Mouse (Mus musculus) bone marrow macrophage, adult 2 months (primary cell): Measurements from ENCODE around the gene Ints14.

Experiments
- CTCF ChIP-seq: IDR thresholded peaks from 2 replicates; pipeline ENCODE4 v1.5.1; 2012; ENCODE audit warnings: low read depth, mild to moderate bottlenecking, low read length, moderate library complexity
- POLR2A ChIP-seq: IDR thresholded peaks from 2 replicates; pipeline ENCODE4 v1.6.1; 2012; ENCODE audit warnings: mild to moderate bottlenecking, low read depth, low read length, borderline replicate concordance

DNA sequence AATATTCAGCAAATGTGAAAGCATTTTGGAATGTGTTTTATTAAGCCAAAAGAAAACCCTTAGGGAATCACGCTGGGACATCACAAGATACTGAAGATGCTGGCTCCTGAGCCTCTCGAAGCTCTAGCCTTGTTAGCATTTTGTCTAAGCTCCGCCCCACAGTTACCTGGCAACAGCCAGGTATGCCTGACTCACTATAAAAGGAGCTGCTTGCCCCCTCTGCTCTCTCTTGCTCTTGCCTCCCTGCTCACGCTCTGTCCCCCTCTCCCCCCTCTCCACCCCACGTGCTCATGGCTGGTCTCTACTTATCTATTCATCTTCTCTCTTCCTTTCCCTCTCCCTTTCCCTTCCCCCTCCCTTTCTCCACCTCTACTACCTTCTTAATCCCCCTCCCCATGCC is 8.7 kb upstream of the Ints14 start:
- TF ChIP-seq CTCF (no peak), POLR2A (no peak)
